Mouse (Mus musculus) left cerebral cortex, postnatal 25 days (tissue): ENCODE measurements at regions not wholly inside any gene's neighbourhood (a gene's known extent, or its start where the extent isn't known, plus 50 kb on each side); places are given as distances from the start of the nearest gene placed in this dataset.
A peak's percentile ranks its signal among the peaks of the same experiment; 100 is the strongest.

Experiments used
- DNase-seq, 2 experiments: peaks; one replicate each; pipeline ENCODE4 v3.0.0; 2022; ENCODE audit warnings: low spot score in 2 of 2, mixed read lengths in 1 of 2
- intact Hi-C: fragments of 180-260 bp; cut with DNase I; formaldehyde crosslinking; loops from one replicate; pipeline ENCODE4 v1.15.1; 2025

DNA sequence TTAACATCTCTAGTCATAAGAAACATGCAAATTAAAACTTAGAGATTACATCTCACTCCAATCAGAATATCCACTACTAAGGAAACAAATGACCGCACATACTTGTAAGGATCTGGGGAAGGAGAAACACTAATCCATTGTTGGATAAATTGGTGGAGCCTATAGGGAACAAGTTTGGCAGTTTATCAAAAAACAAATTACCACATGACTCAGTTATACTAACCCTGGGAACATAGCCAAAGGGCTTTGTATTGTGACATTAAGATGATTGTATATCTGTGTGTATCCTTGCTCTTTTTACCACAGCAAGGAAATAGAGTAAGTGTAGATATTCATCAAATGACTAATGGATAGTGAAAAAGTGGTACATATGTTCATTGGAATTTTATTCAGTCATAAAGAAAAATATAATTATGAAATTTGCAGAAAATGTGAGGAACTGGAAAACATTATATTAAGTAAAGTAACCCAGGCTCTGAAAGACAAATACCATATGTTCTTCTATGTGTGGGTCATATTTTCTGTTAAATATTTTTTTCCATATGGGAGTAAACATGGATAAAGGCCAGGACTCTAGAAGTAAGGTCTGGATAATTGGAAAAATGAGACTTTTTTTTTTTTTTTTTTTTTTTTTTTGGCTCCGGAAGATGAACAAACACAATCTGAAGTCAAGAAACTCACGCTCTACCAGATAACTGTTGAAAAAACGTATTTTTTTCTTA is 430.6 kb downstream of the Dmac1 start:
- no peak for DNase-seq
- intact Hi-C loops, result no loop called here

- DNase-seq, result peak in 1 of 2 experiments; percentile 21
- intact Hi-C loops, result no loop called here
Measured at GRCm38 (mm10) chr4:74798173-74798799, 479.8 kb downstream of the Dmac1 start.

DNA sequence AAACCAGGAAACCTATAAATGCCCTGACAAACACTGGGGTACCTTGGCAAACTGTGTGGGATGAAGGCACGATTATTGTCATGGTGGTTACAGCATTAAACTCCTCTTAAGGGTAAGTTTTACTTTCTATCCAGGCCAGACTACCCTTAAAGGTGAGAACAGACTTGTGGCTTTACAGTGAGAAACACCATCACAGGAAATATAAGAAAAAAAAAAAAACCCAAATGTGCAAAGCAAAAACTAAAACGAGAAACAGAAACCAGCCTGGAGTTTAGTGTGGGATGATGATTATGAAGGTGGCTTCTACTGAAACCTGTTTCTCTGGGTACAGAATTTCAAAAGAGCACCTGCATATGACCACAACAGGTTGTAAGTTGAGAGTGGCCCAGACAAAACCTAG is 480.6 kb downstream of the Dmac1 start:
- DNase-seq, result peak in 1 of 2 experiments; percentile 9
- intact Hi-C loops, result no loop called here

GRCm38 (mm10) chr4:74796676-74797075 is 481.4 kb downstream of the Dmac1 start:
- intact Hi-C loops, result no loop called here

DNA sequence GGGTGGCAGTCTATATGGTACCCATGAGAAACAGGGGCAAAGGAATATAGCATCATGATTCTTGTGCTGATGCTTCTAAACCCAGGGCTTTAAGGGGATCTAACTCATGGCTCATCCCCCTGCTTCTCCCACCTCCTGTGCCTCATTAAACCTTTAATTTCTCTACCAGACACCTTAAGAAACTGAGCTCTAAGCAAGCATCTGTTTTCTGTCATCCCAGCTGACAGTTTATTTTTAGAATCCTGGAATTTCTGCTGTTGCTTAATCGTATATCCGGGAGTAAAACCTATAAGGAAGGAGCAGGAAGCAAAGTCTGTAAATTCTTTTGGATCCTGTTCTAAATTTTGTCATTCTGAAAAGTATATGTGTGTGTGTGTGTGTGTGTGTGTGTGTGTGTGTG is 505.7 kb downstream of the Kdm4c start:
- intact Hi-C loops, result no loop called here
- no peak for DNase-seq

More at GRCm38 (mm10) chr4:74796676-74797075, 481.4 kb downstream of the Dmac1 start:
- DNase-seq, result peak in 1 of 2 experiments; percentile 22

DNA sequence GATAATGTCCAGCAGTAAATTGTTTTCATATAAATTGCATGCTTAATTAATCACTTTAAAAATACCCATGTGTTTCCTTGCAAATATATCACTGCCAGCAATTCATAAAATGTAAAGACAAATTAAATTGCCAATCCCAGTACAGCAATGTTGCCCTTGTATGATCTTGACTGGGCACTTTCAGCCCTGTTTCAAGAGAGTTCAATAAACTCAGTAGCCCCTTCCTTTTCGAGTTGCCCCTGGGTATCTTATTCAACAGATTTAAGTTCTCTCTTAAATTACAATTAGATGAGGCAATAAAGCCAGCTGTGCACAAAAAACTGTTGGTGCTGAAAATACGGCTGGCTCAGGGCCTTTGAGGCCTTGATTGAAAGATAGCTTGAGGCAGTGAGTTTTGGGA is 497.3 kb downstream of the Kdm4c start:
- no peak for DNase-seq
- intact Hi-C loops, result no loop called here
